Mouse (Mus musculus): ENCODE data around the gene Wipf1. TPM values are rescaled to one million over a fixed set of nuclear protein-coding genes. Genes with fewer than 3 reads are reported as not detected.
"Not testable (repeated sequence)": the region's sequence is repeated elsewhere in the genome, so short reads cannot be mapped to it uniquely, and the experiment has no call there.

Wipf1 gene
- polyA plus RNA-seq, 1 experiment from 2014 or later = 21.5 TPM

GRCm38 (mm10) chr2:73557061-73557460, 27.5 kb upstream of the Wipf1 start:
- not testable (repeated sequence) for H3K36me3 ChIP-seq (ENCODE audit: control insufficient read depth, insufficient read depth, low read length); H3K9ac ChIP-seq (ENCODE audit: low read depth, low read length); ATAC-seq (ENCODE audit: low read depth); H3K4me1 ChIP-seq (ENCODE audit: control insufficient read depth, insufficient read depth, low read length); DNase-seq (ENCODE audit: low spot score); H3K27me3 ChIP-seq (replicated peaks; ENCODE audit: control insufficient read depth, insufficient read depth, low read length); H3K27ac ChIP-seq (replicated peaks; ENCODE audit: low read depth, low read length); H3K9me3 ChIP-seq (ENCODE audit: control insufficient read depth, low read length); H3K4me3 ChIP-seq (ENCODE audit: low read depth, low read length); H3K4me2 ChIP-seq (ENCODE audit: low read depth, low read length)
- WGBS = 100% methylated on average over 3 of the region's 3 CpGs

- DNase-seq (ENCODE audit: low spot score) = no peak
- Histone ChIP-seq H3K36me3 (ENCODE audit: control insufficient read depth, insufficient read depth, low read length) (no peaks in the 10 kb centered on the region), H3K9me3 (ENCODE audit: control insufficient read depth, low read length) (no peaks in the 10 kb centered on the region), H3K27ac (replicated peaks; ENCODE audit: low read depth, low read length) (no peak overlapping the region), H3K4me2 (ENCODE audit: low read depth, low read length) (no peak overlapping the region), H3K4me3 (ENCODE audit: low read depth, low read length) (no peak overlapping the region), H3K9ac (ENCODE audit: low read depth, low read length) (no peak overlapping the region), H3K27me3 (replicated peaks; ENCODE audit: control insufficient read depth, insufficient read depth, low read length) (no peaks in the 10 kb centered on the region), H3K4me1 (ENCODE audit: control insufficient read depth, insufficient read depth, low read length) (0 out of 2 replicates have a peak, but pooled peaks cover 3% of the 10 kb centered on the region)
- no peak for ATAC-seq (ENCODE audit: low read depth)
- WGBS = 45% methylated on average over 3 of the region's 3 CpGs
These were observed 24.9 kb upstream of the Wipf1 start for GRCm38 (mm10) chr2:73554389-73554788.

- Histone ChIP-seq H3K4me3 (ENCODE audit: low read depth, low read length) (no peak overlapping the region), H3K27ac (replicated peaks; ENCODE audit: low read depth, low read length) (no peak overlapping the region), H3K4me2 (ENCODE audit: low read depth, low read length) (no peak overlapping the region), H3K4me1 (ENCODE audit: control insufficient read depth, insufficient read depth, low read length) (0 out of 2 replicates have a peak, but pooled peaks cover 3% of the 10 kb centered on the region), H3K27me3 (replicated peaks; ENCODE audit: control insufficient read depth, insufficient read depth, low read length) (no peaks in the 10 kb centered on the region), H3K9me3 (ENCODE audit: control insufficient read depth, low read length) (no peaks in the 10 kb centered on the region), H3K9ac (ENCODE audit: low read depth, low read length) (no peak overlapping the region), H3K36me3 (ENCODE audit: control insufficient read depth, insufficient read depth, low read length) (no peaks in the 10 kb centered on the region)
- ATAC-seq (ENCODE audit: low read depth) (no peak), DNase-seq (ENCODE audit: low spot score) (no peak)
- WGBS = 57% methylated on average over 3 of the region's 3 CpGs
These were observed 23.4 kb upstream of the Wipf1 start for GRCm38 (mm10) chr2:73552926-73553325.

GRCm38 (mm10) chr2:73550725-73551124, 21.2 kb upstream of the Wipf1 start:
- WGBS = 11% methylated on average over 6 of the region's 6 CpGs
- Histone ChIP-seq H3K9me3 (ENCODE audit: control insufficient read depth, low read length) (no peaks in the 10 kb centered on the region), H3K36me3 (ENCODE audit: control insufficient read depth, insufficient read depth, low read length) (no peaks in the 10 kb centered on the region), H3K9ac (ENCODE audit: low read depth, low read length) (peak overlapping the region; percentile 45; the same call in 1 of the 2 replicates), H3K27me3 (replicated peaks; ENCODE audit: control insufficient read depth, insufficient read depth, low read length) (no peaks in the 10 kb centered on the region), H3K4me2 (ENCODE audit: low read depth, low read length) (peak overlapping the region; percentile 36), H3K4me3 (ENCODE audit: low read depth, low read length) (no peak overlapping the region), H3K27ac (replicated peaks; ENCODE audit: low read depth, low read length) (no peak overlapping the region), H3K4me1 (ENCODE audit: control insufficient read depth, insufficient read depth, low read length) (0 out of 2 replicates have a peak, but pooled peaks cover 3% of the 10 kb centered on the region)
- DNase-seq (ENCODE audit: low spot score) (peak; percentile 73), ATAC-seq (ENCODE audit: low read depth) (no peak)

GRCm38 (mm10) chr2:73548542-73548941, 19.0 kb upstream of the Wipf1 start:
- H3K27me3 ChIP-seq (replicated peaks; ENCODE audit: control insufficient read depth, insufficient read depth, low read length) = no peaks in the 10 kb centered on the region
- H3K4me3 ChIP-seq (ENCODE audit: low read depth, low read length) = no peak overlapping the region
- 0 out of 2 replicates have a peak, but pooled peaks cover 8% of the 10 kb centered on the region for H3K4me1 ChIP-seq (ENCODE audit: control insufficient read depth, insufficient read depth, low read length)
- no peak for ATAC-seq (ENCODE audit: low read depth)
- DNase-seq (ENCODE audit: low spot score) = no peak
- H3K4me2 ChIP-seq (ENCODE audit: low read depth, low read length) = no peak overlapping the region
- no peak overlapping the region for H3K9ac ChIP-seq (ENCODE audit: low read depth, low read length)
- 60% methylated on average over 2 of the region's 2 CpGs for WGBS
- no peaks in the 10 kb centered on the region for H3K9me3 ChIP-seq (ENCODE audit: control insufficient read depth, low read length)
- H3K27ac ChIP-seq (replicated peaks; ENCODE audit: low read depth, low read length) = no peak overlapping the region
- no peaks in the 10 kb centered on the region for H3K36me3 ChIP-seq (ENCODE audit: control insufficient read depth, insufficient read depth, low read length)

GRCm38 (mm10) chr2:73547256-73547655, 17.7 kb upstream of the Wipf1 start:
- H3K4me3 ChIP-seq (ENCODE audit: low read depth, low read length) = no peak overlapping the region
- WGBS = 90% methylated on average over 4 of the region's 4 CpGs
- no peak overlapping the region for H3K4me2 ChIP-seq (ENCODE audit: low read depth, low read length)
- no peak overlapping the region for H3K27ac ChIP-seq (replicated peaks; ENCODE audit: low read depth, low read length)
- H3K27me3 ChIP-seq (replicated peaks; ENCODE audit: control insufficient read depth, insufficient read depth, low read length) = no peaks in the 10 kb centered on the region
- no peak overlapping the region for H3K9ac ChIP-seq (ENCODE audit: low read depth, low read length)
- H3K4me1 ChIP-seq (ENCODE audit: control insufficient read depth, insufficient read depth, low read length) = 0 out of 2 replicates have a peak, but pooled peaks cover 8% of the 10 kb centered on the region
- H3K9me3 ChIP-seq (ENCODE audit: control insufficient read depth, low read length) = no peaks in the 10 kb centered on the region
- H3K36me3 ChIP-seq (ENCODE audit: control insufficient read depth, insufficient read depth, low read length) = no peaks in the 10 kb centered on the region
- no peak for ATAC-seq (ENCODE audit: low read depth)
- DNase-seq (ENCODE audit: low spot score) = no peak

- Histone ChIP-seq H3K4me1 (ENCODE audit: control insufficient read depth, insufficient read depth, low read length) (peaks cover 10% of the 10 kb centered on the region; the same call in 1 of the 2 replicates), H3K9ac (ENCODE audit: low read depth, low read length) (no peak overlapping the region), H3K36me3 (ENCODE audit: control insufficient read depth, insufficient read depth, low read length) (no peaks in the 10 kb centered on the region), H3K27ac (replicated peaks; ENCODE audit: low read depth, low read length) (no peak overlapping the region), H3K4me3 (ENCODE audit: low read depth, low read length) (no peak overlapping the region), H3K4me2 (ENCODE audit: low read depth, low read length) (no peak overlapping the region), H3K27me3 (replicated peaks; ENCODE audit: control insufficient read depth, insufficient read depth, low read length) (no peaks in the 10 kb centered on the region), H3K9me3 (ENCODE audit: control insufficient read depth, low read length) (no peaks in the 10 kb centered on the region)
- DNase-seq (ENCODE audit: low spot score) (peak; percentile 62), ATAC-seq (ENCODE audit: low read depth) (no peak; the same call in 1 of the 2 replicates)
- WGBS = 45% methylated on average over 2 of the region's 2 CpGs
These were observed 16.0 kb upstream of the Wipf1 start for GRCm38 (mm10) chr2:73545556-73545955.

GRCm38 (mm10) chr2:73540450-73541162, 11.1 kb upstream of the Wipf1 start:
- H3K9ac ChIP-seq (ENCODE audit: low read depth, low read length) = no peak overlapping the region
- peaks cover 11% of the 10 kb centered on the region; the same call in 1 of the 2 replicates for H3K4me1 ChIP-seq (ENCODE audit: control insufficient read depth, insufficient read depth, low read length)
- H3K27ac ChIP-seq (replicated peaks; ENCODE audit: low read depth, low read length) = 0 out of 2 replicates have a peak overlapping the region, but pooled peaks have one; percentile 41
- ATAC-seq (ENCODE audit: low read depth) (peak; percentile 32), DNase-seq (ENCODE audit: low spot score) (peak; percentile 74)
- H3K4me2 ChIP-seq (ENCODE audit: low read depth, low read length) = peak overlapping the region; percentile 41
- no peak overlapping the region for H3K4me3 ChIP-seq (ENCODE audit: low read depth, low read length)
- no peaks in the 10 kb centered on the region for H3K36me3 ChIP-seq (ENCODE audit: control insufficient read depth, insufficient read depth, low read length)
- H3K9me3 ChIP-seq (ENCODE audit: control insufficient read depth, low read length) = no peaks in the 10 kb centered on the region
- WGBS = 11% methylated on average over 15 of the region's 16 CpGs
- H3K27me3 ChIP-seq (replicated peaks; ENCODE audit: control insufficient read depth, insufficient read depth, low read length) = no peaks in the 10 kb centered on the region

GRCm38 (mm10) chr2:73539697-73540096, 10.2 kb upstream of the Wipf1 start:
- 19% methylated on average over 1 of the region's 1 CpGs for WGBS
- no peak for DNase-seq (ENCODE audit: low spot score)
- no peaks in the 10 kb centered on the region for H3K36me3 ChIP-seq (ENCODE audit: control insufficient read depth, insufficient read depth, low read length)
- H3K27me3 ChIP-seq (replicated peaks; ENCODE audit: control insufficient read depth, insufficient read depth, low read length) = no peaks in the 10 kb centered on the region
- no peaks in the 10 kb centered on the region for H3K9me3 ChIP-seq (ENCODE audit: control insufficient read depth, low read length)
- H3K4me2 ChIP-seq (ENCODE audit: low read depth, low read length) = no peak overlapping the region
- H3K9ac ChIP-seq (ENCODE audit: low read depth, low read length) = no peak overlapping the region
- H3K4me3 ChIP-seq (ENCODE audit: low read depth, low read length) = no peak overlapping the region
- H3K4me1 ChIP-seq (ENCODE audit: control insufficient read depth, insufficient read depth, low read length) = peaks cover 6% of the 10 kb centered on the region; the same call in 1 of the 2 replicates
- ATAC-seq (ENCODE audit: low read depth) = no peak
- no peak overlapping the region for H3K27ac ChIP-seq (replicated peaks; ENCODE audit: low read depth, low read length)
